Mouse (Mus musculus): ENCODE data around the gene Coro2a.

DNA sequence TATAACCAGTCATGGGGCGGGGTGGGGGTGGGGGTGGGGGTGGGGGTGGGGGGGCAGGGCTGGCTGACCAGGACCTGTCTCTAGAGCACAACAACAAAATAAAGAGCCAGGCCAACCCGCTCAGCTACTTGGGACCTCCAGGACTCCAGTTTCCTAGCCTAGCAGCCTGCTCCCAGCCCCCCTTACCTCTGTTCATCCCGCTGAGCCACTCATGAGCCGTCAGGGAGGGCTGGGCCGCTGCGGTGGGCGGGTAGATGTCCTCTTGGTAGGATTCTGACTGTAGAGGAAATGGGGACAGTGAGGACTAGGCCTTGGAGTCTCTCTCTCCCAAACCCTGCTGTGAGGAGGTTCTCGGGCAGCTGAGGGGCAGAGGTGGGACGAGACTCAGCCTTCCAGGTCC, 60.3 kb downstream of the Coro2a start:
- TF ChIP-seq FOSL1 (IDR thresholded peaks at IDR 0.05; ENCODE audit: insufficient read depth, low read length, poor library complexity, severe bottlenecking) (no peak), CTCF (IDR thresholded peaks at IDR 0.05; ENCODE audit: control insufficient read depth, insufficient read depth, insufficient read length) (no peak), MYOG (IDR thresholded peaks at IDR 0.05; ENCODE audit: control insufficient read depth, extremely low read depth, insufficient read length) (no peak), USF1 (IDR thresholded peaks at IDR 0.05; ENCODE audit: low read depth) (no peak), MYOD1 (IDR thresholded peaks at IDR 0.05; ENCODE audit: control insufficient read depth, insufficient read length, low read depth) (no peak)

Measured in C2C12 (cell line).